Mouse (Mus musculus): ENCODE measurements at regions not wholly inside any gene's neighbourhood (a gene's known extent, or its start where the extent isn't known, plus 50 kb on each side); places are given as distances from the start of the nearest gene placed in this dataset.
A peak's percentile ranks its signal among the peaks of the same experiment; 100 is the strongest.

- H3K9me3 ChIP-seq: no peaks in the 10 kb centered on the region
- 15% methylated on average over 6 of the region's 6 CpGs for WGBS
- H3K27me3 ChIP-seq (replicated peaks): no peaks in the 10 kb centered on the region
- H3K4me3 ChIP-seq: no peak overlapping the region
- H3K4me1 ChIP-seq: no peaks in the 10 kb centered on the region
- no peak overlapping the region for H3K4me2 ChIP-seq (replicated peaks)
- H3K9ac ChIP-seq: no peak overlapping the region
- H3K27ac ChIP-seq: no peak overlapping the region
- ATAC-seq (ENCODE audit: low FRiP score, low read depth): no peak
- no peaks in the 10 kb centered on the region for H3K36me3 ChIP-seq
These were observed 413.9 kb downstream of the Meis1 start for GRCm38 (mm10) chr11:18604836-18605235.

GRCm38 (mm10) chr11:18601568-18602182, 417.1 kb downstream of the Meis1 start:
- WGBS: 77% methylated on average over 6 of the region's 6 CpGs
- Histone ChIP-seq H3K4me3 (no peak overlapping the region), H3K9me3 (no peaks in the 10 kb centered on the region), H3K27me3 (replicated peaks) (no peaks in the 10 kb centered on the region), H3K9ac (no peak overlapping the region), H3K4me1 (no peaks in the 10 kb centered on the region), H3K36me3 (no peaks in the 10 kb centered on the region), H3K4me2 (replicated peaks) (no peak overlapping the region), H3K27ac (no peak overlapping the region)
- no peak for ATAC-seq (ENCODE audit: low FRiP score, low read depth)

- 79% methylated on average over 3 of the region's 3 CpGs for WGBS
- H3K4me1 ChIP-seq: no peaks in the 10 kb centered on the region
- no peaks in the 10 kb centered on the region for H3K9me3 ChIP-seq
- no peak overlapping the region for H3K9ac ChIP-seq
- no peak overlapping the region for H3K4me3 ChIP-seq
- no peaks in the 10 kb centered on the region for H3K36me3 ChIP-seq
- no peak for ATAC-seq (ENCODE audit: low FRiP score, low read depth)
- H3K27me3 ChIP-seq (replicated peaks): no peaks in the 10 kb centered on the region
- no peak overlapping the region for H3K4me2 ChIP-seq (replicated peaks)
- H3K27ac ChIP-seq: no peak overlapping the region
These were observed 420.4 kb downstream of the Meis1 start for GRCm38 (mm10) chr11:18598349-18598748.

DNA sequence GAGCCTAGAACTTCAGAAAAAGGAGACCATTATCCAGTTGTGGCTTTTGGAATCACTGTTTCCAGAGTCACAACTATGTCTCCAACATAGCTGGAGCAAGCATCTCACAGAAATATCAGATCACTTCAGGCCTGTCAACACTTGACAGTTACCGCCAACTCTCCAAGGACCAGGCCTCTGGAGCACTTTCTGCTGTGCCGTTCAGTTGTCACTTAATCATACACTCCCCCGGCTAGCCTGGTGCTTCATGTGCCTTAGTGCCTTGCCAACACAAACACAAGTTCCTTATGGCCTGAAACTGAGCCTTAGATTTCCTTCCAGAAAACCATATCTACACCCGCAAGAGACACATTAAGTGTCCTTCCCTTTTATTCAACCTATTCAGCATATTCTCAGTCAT, 421.8 kb downstream of the Meis1 start:
- Histone ChIP-seq H3K9me3 (no peaks in the 10 kb centered on the region), H3K27me3 (replicated peaks) (no peaks in the 10 kb centered on the region), H3K4me2 (replicated peaks) (no peak overlapping the region), H3K27ac (no peak overlapping the region), H3K4me1 (no peaks in the 10 kb centered on the region), H3K9ac (no peak overlapping the region), H3K4me3 (no peak overlapping the region), H3K36me3 (no peaks in the 10 kb centered on the region)
- WGBS: 91% methylated on average over 4 of the region's 4 CpGs
- no peak for ATAC-seq (ENCODE audit: low FRiP score, low read depth)

GRCm38 (mm10) chr11:18590487-18590886, 428.3 kb downstream of the Meis1 start:
- no peak for ATAC-seq (ENCODE audit: low FRiP score, low read depth)

GRCm38 (mm10) chr11:18586468-18586867, 432.3 kb downstream of the Meis1 start:
- H3K27me3 ChIP-seq (replicated peaks): no peaks in the 10 kb centered on the region
- H3K36me3 ChIP-seq: no peaks in the 10 kb centered on the region
- H3K9me3 ChIP-seq: no peaks in the 10 kb centered on the region
- no peak overlapping the region for H3K4me3 ChIP-seq
- H3K9ac ChIP-seq: no peak overlapping the region
- no peak overlapping the region for H3K27ac ChIP-seq
- 0 out of 2 replicates have a peak, but pooled peaks have one; percentile 33 for ATAC-seq (ENCODE audit: low FRiP score, low read depth)
- no peak overlapping the region for H3K4me2 ChIP-seq (replicated peaks)
- no peaks in the 10 kb centered on the region for H3K4me1 ChIP-seq
- 60% methylated on average over 3 of the region's 3 CpGs for WGBS

More at GRCm38 (mm10) chr11:18590487-18590886, 428.3 kb downstream of the Meis1 start:
- H3K27ac ChIP-seq: no peak overlapping the region
- H3K4me3 ChIP-seq: no peak overlapping the region
- 96% methylated on average over 1 of the region's 1 CpGs for WGBS
- no peak overlapping the region for H3K9ac ChIP-seq
- no peaks in the 10 kb centered on the region for H3K9me3 ChIP-seq
- H3K4me1 ChIP-seq: no peaks in the 10 kb centered on the region
- H3K36me3 ChIP-seq: no peaks in the 10 kb centered on the region
- H3K4me2 ChIP-seq (replicated peaks): no peak overlapping the region
- no peaks in the 10 kb centered on the region for H3K27me3 ChIP-seq (replicated peaks)

DNA sequence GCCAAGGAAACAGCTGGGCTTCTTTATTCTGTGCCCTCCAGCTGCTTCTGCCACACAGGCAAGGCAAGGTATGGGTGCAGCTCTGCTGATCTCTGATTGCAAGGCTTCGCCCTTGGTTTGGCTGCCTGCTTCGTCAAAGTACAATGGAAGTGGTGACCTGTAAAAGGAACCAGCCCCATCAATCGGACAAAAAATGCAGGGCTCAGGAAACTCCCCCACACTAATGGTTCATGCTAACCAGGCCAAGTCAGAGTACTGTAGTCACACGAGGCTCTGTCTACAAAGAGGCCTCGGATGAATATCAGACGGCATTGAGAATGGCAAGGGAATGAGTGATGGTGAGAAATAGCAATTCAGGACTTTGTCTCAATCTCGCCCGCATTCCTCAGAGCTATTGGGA, 433.8 kb downstream of the Meis1 start:
- H3K27me3 ChIP-seq (replicated peaks): no peaks in the 10 kb centered on the region
- no peak overlapping the region for H3K27ac ChIP-seq
- no peaks in the 10 kb centered on the region for H3K36me3 ChIP-seq
- H3K4me1 ChIP-seq: no peaks in the 10 kb centered on the region
- no peak overlapping the region for H3K4me3 ChIP-seq
- WGBS: 65% methylated on average over 8 of the region's 8 CpGs
- no peak for ATAC-seq (ENCODE audit: low FRiP score, low read depth)
- H3K9ac ChIP-seq: no peak overlapping the region
- H3K9me3 ChIP-seq: no peaks in the 10 kb centered on the region
- no peak overlapping the region for H3K4me2 ChIP-seq (replicated peaks)

DNA sequence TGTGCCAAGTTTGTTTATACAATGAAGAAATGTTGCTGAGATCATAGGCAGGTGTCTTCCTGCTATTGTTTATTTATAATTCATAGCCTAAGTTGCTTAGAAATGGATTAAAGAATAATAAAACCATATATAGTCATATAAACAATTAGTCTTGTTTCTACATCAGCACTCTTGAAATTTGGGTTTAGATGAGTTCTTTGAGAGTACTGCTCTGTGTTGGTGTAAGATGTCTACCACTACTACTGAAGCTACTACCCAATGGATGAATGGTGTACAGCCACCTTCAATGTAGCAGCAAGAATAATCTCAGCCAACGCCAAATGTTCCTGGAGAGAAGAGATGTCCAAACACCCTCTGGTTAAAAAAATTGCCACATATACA, 436.0 kb downstream of the Meis1 start:
- Histone ChIP-seq H3K4me2 (replicated peaks) (no peak overlapping the region), H3K36me3 (no peaks in the 10 kb centered on the region), H3K27ac (no peak overlapping the region), H3K4me1 (no peaks in the 10 kb centered on the region), H3K4me3 (no peak overlapping the region), H3K9ac (no peak overlapping the region), H3K27me3 (replicated peaks) (no peaks in the 10 kb centered on the region), H3K9me3 (no peaks in the 10 kb centered on the region)
- WGBS: 87% methylated on average over 1 of the region's 1 CpGs
- no peak for ATAC-seq (ENCODE audit: low FRiP score, low read depth)

- no peak overlapping the region for H3K4me3 ChIP-seq
- H3K9ac ChIP-seq: no peak overlapping the region
- H3K27ac ChIP-seq: no peak overlapping the region
- ATAC-seq (ENCODE audit: low FRiP score, low read depth): no peak
- H3K36me3 ChIP-seq: no peaks in the 10 kb centered on the region
- H3K4me1 ChIP-seq: no peaks in the 10 kb centered on the region
- H3K9me3 ChIP-seq: no peaks in the 10 kb centered on the region
- no peaks in the 10 kb centered on the region for H3K27me3 ChIP-seq (replicated peaks)
- 82% methylated on average over 2 of the region's 2 CpGs for WGBS
- H3K4me2 ChIP-seq (replicated peaks): no peak overlapping the region
These were observed 436.6 kb downstream of the Meis1 start for GRCm38 (mm10) chr11:18581997-18582780.

DNA sequence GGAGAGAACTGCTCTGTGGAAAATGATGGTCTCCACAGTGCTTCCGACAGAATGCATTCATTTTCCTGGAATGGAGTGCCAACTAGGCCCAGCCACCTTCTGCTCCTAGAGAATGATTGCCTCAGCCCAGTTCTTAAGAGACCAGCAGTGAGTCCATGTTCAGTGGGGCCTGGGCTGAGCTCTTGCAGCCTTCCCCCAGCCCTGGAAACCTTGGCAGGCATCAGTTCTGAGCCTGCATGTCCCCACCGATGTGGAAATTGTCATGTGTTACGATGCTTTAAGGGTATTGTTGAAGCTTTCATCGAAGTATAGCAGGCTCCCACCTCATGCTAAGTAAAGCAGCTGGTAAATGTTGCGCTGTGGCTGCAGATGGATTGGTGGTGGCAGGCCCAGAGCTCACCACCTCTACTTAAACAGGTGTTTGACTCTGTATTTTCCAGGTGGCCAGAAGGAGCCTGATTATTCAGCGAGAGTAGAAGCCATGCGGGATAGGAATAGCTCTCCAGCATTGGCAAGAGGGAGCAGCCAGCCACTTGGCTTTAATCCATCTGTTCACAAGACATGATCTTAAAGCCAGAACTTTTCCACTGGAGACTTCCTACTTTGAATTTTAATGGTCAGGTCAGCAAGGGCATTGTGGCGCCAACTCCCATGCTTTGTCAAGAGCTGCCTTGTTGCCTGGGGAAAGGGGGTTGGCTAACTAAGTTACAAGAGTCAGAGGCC, 437.5 kb downstream of the Meis1 start:
- no peak overlapping the region for H3K4me2 ChIP-seq (replicated peaks)
- no peak overlapping the region for H3K4me3 ChIP-seq
- H3K27me3 ChIP-seq (replicated peaks): no peaks in the 10 kb centered on the region
- no peaks in the 10 kb centered on the region for H3K9me3 ChIP-seq
- no peak overlapping the region for H3K27ac ChIP-seq
- ATAC-seq (ENCODE audit: low FRiP score, low read depth): no peak
- H3K9ac ChIP-seq: no peak overlapping the region
- WGBS: 90% methylated on average over 8 of the region's 8 CpGs
- H3K36me3 ChIP-seq: no peaks in the 10 kb centered on the region
- no peaks in the 10 kb centered on the region for H3K4me1 ChIP-seq

GRCm38 (mm10) chr11:18571557-18572209, 447.1 kb downstream of the Meis1 start:
- H3K4me3 ChIP-seq: no peak overlapping the region

DNA sequence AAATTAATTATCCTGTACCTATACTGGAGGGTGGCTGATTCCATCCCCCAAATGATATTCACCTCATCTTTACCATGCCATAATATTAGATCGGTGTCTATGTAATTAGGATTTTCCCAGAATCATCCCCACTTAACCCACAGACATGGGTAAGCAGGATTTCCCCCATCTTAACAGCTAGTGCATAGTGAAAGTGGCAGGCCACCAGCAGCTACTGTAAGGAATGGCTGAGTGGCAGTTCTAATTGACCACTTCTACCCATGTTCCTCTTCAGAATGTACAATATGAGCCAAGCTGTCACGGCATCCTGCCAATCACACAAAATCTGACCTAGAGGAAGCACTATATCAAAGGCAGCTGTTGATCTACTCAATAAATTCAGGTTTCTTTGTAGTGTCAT, 455.8 kb downstream of the Meis1 start:
- H3K36me3 ChIP-seq: no peaks in the 10 kb centered on the region
- no peaks in the 10 kb centered on the region for H3K4me1 ChIP-seq
- no peaks in the 10 kb centered on the region for H3K9me3 ChIP-seq
- no peak overlapping the region for H3K4me3 ChIP-seq
- no peak overlapping the region for H3K27ac ChIP-seq
- no peak overlapping the region for H3K9ac ChIP-seq
- WGBS: 94% methylated on average over 2 of the region's 2 CpGs
- no peak for ATAC-seq (ENCODE audit: low FRiP score, low read depth)
- H3K4me2 ChIP-seq (replicated peaks): no peak overlapping the region
- H3K27me3 ChIP-seq (replicated peaks): no peaks in the 10 kb centered on the region

More at GRCm38 (mm10) chr11:18571557-18572209, 447.1 kb downstream of the Meis1 start:
- 90% methylated on average over 4 of the region's 4 CpGs for WGBS
- Histone ChIP-seq H3K4me2 (replicated peaks) (no peak overlapping the region), H3K36me3 (no peaks in the 10 kb centered on the region), H3K9me3 (no peaks in the 10 kb centered on the region), H3K27me3 (replicated peaks) (no peaks in the 10 kb centered on the region), H3K9ac (no peak overlapping the region), H3K4me1 (no peaks in the 10 kb centered on the region), H3K27ac (no peak overlapping the region)
- ATAC-seq (ENCODE audit: low FRiP score, low read depth): no peak

Measured in neural tube, embryonic 12.5 days (tissue).